Mouse (Mus musculus) frontal cortex, postnatal 14 days (tissue): ENCODE data around the gene Cul9.
"Not testable (repeated sequence)": the region's sequence is repeated elsewhere in the genome, so short reads cannot be mapped to it uniquely, and the experiment has no call there.

Source experiments
- DNase-seq, 2 experiments: peaks; one replicate each; pipeline ENCODE4 v3.0.0; 2022; ENCODE audit warnings: low spot score in 2 of 2

The Cul9 gene

DNA sequence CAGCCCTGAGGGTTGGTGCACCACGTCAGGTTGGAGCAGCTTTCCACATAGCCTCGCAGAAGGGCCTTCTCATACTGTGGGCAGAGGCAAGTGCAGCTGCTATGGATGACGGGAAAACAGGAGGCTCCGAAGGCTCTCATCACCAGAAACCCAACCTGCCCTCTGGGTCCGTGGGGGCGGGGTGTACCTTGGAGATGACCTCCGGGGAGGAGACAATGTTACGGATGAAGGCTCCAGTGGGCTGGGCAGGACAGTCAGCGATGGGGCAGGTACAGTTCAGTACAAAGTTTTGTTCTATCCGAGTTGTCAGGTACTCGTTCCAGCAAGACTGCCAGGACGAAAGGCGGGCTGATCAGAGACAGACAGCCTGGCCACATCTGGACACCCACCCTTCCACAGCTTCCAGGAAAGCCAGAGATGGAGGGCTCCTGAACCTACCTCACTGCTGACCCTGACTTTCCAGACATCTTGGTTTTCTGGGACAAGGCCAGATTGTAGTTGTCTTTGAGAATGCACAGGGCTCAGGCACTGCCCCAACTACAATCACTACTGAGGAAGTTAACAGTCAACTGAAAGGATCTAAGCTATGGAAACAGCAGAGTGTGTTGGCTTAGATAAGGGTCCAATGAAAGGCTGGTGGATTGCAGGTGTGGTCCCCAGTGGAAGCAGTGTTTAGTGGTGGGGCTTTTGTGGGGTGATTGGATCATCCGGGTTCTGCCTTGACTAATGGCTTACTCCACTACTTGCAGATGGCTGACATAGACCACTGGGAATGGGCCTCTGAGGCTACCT, 42.1 kb downstream of the Cul9 start:
- no peak for DNase-seq

DNA sequence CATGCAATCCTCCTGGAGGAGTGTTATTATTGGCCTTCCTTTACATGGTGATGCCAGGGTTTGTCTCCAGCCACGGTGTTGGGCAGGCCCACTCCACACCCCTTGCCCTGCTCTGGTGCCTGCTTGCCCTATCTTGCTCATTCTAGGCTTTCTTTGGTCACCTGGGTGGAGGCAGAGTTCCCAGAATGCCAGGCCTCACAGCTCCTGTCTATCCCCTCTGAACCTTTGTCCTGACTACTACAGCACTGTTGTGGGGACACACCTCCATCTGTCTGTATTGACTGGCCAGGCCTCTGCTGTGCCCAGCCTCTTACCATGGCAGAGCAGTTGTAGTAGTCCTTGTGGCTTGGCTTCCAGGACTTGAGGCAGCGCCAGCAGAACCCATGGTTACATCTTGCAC, 43.4 kb downstream of the Cul9 start:
- DNase-seq: no peak

DNA sequence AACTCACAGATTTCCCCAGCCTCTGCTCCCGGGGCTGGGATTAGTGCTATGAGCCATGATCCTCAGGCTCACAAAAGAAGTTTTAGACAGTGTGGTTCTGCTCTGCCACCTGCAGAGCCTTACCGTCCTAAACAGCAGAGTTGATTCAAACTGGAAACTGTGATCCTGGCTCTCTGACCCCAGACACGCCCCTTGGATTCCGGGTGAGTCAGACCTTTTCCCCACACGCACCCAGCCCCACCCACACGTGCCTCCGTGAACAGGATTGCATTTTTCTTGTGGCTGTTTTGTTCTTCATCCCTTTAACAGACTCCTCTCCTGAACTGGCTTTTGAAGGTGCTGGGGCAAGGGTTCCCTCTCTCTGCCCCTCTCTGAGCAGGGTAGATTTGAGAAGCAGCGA, 48.2 kb downstream of the Cul9 start:
- no peak for DNase-seq

DNA sequence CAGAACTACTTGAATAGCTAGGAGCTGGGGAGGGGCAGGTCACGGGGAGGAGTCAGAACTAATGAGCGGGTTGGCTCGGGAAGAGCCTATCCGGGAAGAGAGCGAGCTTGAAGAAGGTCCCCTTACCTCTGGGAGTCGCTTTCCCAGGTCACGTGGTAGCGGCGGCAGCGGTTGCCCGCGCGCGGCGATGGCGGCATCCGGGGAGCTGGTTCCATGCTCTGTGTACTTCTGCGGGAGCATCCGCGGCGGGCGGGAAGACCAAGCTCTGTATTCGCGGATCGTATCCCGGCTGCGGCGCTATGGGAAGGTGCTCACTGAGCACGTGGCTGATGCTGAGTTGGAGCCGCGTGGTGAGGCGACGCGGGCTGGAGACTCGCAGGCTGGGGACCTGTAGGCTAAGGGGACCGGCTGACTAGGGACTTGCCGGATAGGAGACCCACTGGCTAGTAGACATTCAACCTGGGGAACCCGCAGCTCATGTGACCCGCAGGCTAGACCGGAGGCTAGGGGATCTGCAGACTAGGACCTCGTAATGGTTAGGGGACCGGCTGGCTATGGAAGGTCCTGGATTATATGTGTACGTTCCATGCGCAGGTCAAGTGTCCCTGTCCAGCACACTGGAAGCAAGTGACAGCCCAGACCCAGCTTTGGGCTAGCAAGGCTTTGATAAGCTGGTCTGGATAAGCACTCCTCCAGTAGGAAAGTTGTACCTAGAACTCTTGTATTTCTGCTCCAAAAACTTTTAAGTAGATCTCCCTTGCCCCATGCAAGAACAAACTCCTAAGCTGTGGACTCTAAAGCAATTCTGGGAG, 49.4 kb downstream of the Cul9 start, which contains the start of gene Dnph1:
Gene Dnph1, plus strand, starts transcription at position 89 of the 812 bp plus-strand sequence.
- peak; percentile 72 to 75 for DNase-seq

DNA sequence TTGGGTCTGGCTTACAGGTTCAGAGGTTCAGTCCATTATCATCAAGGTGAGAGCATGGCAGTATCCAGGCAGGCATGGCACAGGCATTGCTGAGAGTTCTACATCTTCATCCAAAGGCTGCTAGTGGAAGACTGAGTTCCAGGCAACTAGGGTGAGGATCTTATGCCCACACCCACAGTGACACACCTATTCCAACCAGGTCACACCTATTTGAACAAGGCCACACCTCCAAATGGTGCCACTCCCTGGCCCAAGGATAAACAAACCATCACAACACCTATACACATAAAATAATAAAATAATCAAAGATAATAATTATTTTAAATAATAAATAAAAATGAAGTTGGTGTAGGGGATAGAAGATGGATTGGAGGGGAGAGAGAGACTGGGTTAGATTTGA, 50.1 kb downstream of the Cul9 start:
- not testable (repeated sequence) for DNase-seq

DNA sequence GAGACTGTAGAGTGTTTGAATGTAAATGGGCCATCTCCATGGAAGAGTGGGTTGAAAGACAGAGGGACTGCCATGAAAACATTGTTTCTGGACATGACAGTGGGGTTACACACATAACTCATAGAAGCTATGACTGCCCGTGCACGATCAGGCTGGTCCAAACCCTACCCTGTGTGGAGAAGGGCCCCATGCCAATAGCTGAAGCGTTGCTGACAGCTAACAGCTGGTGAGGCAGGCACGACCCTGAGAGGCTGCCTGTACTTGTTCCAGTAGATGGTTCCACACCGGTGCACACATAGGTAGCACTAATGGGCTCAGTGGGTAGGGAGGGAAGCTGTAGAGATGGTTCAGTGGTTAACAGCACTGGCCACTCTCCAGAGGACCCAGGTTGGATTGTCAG, 50.7 kb downstream of the Cul9 start:
- DNase-seq: no peak

DNA sequence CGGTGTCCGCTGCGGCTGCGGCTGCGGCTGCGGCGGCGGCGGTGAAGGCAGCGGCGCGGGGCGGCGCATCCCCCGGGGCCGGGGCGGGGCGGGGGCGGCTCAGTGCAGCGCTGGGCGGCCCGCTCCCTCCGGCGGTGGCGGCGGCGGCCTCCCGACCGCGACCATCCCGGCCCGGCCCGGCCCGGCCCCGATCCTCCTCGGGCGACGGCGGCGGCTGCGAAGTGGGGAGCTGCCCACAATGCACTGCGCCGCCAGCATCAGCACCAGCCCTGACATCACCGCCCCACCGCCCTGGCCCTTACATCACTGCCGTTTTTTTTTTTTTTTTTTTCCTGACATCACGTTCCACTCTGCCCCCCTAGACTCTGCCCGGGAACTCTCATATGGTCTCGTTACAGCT, 58.8 kb downstream of the Cul9 start, which contains the start of gene Ttbk1:
Gene Ttbk1, minus strand, starts transcription at position 245 of the 400 bp plus-strand sequence.
- peak in 1 of 2 experiments; percentile 40 for DNase-seq

DNA sequence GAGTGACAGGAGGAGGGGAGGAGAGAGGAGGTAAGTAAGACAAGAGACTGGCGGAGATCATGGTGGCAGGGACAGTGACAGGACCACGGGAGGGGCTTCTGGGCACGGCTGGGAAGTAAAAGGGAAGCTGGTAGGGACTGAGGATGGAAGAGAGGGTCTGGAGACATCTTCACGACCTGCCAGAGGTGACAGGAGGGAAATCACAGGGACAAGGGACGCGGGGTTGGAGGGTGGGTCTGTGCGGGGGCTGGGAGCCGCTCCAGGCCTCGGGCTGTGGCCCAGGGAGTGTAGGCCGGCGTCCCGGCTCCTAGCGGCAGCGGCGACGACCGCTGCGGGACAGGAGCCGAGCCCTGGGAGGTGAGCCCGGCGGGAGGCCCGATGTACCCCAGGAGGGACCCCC, 59.2 kb downstream of the Cul9 start:
- no peak for DNase-seq

DNA sequence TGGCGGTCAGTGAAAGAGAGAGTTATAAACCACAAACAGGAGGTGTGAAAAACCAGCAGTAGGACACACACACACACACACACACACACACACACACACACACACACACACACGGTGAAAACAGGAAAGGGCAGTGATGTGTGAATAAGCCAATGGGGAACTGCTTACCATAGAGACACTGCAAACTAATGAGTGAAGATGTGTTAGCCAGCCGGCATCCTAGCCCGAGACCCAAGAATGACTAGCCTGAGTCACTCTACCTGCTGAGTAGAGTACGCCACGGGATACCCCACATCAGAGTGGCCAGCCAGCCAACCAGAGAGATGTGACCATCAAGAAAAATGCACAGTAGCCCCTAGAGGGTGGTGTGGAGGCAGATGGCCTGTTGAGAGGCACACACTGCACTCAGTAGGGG, 61.7 kb downstream of the Cul9 start:
- no peak for DNase-seq

DNA sequence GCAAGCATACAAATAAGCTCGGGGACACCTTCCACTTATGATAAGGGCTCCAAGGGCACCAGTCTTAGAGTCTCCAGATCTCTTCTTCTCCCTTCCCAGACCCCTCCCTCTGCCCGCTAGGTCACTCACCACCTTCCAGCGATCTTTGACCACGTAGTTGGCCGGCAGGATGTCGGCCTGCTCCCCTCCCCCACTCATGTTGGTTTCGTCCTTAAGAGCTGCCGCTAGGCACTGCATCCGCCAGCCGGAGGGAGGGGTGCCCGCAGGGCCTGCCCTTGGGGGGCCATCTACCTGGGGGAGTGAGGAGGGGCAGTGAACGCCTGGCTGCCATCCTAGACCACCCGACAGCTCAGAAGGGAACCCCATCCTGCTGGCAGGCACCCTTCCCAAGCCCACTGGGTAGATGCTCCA, 62.2 kb downstream of the Cul9 start:
- DNase-seq: peak in 1 of 2 experiments; percentile 46

DNA sequence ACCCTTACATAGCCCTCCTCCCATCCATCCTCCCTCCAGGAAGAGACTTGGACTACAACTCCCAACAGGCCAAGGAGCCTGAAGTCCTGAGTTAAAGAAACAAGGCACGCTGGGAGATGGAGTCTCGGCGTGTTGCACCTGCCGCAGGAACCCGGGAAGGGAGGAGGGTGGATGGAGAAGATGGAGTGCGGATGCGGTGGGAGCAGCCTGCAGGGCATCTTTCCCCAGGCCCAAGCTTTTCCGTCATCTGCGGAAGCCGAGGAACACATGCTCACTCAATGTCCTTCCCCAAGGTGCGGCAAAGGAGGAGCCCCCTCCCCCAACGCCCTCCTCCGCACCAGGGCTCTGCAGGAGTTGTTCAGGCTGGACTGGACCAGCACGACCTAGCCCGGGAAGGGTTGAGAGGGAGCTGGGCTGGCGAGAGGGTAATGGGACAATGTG, 62.6 kb downstream of the Cul9 start:
- DNase-seq: peak; percentile 40 to 53

DNA sequence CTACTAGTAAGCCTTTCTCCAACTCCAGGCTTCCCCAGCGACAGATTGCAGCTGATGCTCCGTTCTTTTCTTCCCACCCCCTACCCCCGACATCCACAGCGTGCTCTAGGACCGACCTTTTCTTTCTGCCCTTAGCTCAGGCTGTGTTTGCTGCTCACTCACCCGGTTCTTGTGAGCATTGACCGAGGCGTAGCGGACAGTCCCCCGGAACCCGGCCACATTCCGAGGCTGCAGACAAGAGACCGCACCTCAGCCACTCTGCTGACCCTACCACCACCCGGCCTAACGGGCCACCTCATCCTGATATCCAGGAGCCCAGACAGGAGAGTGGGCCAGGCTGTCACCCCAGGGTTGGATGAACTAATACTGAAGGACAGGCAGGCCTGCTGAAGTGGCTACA, 68.9 kb downstream of the Cul9 start:
- no peak for DNase-seq

DNA sequence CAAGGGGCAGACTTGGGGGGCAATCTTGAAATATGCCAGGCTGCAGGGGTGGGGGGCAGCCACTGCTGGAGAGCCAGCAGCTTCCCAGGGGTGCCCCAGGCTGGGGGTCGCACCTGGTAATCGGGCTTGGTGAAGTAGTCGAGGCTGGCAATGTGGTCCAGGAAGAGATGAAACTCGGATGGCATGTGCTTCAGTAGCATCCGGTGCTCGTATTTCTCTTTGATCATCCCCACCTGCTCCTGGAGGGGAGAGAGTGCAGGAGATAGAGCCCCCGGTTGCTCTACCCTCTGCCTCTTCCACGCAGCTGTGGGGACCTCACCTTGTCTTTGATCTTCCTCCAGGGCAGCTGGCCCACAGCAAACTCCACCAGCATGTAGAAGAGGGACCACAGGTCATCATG, 69.6 kb downstream of the Cul9 start:
- DNase-seq: no peak

DNA sequence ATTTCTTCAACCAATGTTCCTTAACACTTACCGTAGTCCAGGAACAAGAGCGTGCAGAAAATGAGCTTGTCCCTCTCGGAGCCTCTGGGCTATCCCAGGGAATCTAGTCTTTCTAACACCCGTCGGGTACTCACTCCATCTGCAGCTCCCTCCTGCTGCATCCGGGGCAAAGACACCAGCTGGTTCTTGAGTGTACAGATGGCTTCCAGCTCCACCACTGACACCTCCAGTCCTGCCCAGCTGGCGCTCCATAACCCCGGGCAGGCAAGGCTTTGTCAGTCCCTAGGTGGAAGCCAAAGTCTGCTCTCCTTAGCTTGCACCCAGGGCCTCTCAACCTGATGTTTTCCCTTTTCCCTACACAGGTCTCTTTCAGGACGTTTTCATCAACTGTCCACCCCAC, 78.4 kb downstream of the Cul9 start:
- no peak for DNase-seq

DNA sequence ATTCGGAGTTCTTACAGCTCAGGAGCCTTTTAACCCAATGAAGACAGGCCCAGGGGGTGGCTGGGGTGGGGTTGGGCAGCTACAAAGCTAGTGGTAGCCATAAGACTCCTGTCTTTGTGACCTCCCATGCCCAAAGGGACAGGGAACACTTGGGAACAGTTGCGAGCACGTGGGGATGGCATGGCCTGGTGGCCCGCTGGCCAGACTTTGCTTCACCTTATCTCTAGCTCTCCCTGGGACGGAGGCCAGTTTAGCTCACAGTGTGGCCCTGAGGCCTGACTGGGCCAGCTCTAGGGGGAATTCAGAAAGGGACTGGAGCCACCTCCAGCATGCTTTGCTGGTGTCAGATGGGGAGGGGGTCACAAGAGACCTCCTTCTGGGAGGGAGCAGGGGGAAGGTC, 84.0 kb downstream of the Cul9 start:
- no peak for DNase-seq

DNA sequence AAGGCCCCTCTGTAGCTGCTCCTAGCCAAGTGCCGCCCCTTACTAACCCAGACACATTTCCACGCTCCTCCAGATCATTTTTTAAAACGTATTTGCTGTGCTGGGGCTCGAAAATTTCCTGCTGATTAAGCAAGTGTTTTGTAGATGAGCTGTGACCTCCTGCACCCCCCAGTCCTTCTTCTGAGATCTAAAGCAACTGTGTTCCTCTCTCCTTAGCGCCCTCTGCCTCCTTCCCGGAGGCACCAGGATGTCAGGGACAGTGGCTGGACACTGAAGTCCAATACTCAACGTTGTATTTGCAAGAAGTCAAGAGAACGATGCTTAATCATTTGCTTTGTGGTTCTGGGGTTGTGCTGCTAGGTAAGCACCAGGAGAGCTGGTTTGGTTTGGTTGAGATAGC, 84.8 kb downstream of the Cul9 start:
- no peak for DNase-seq

DNA sequence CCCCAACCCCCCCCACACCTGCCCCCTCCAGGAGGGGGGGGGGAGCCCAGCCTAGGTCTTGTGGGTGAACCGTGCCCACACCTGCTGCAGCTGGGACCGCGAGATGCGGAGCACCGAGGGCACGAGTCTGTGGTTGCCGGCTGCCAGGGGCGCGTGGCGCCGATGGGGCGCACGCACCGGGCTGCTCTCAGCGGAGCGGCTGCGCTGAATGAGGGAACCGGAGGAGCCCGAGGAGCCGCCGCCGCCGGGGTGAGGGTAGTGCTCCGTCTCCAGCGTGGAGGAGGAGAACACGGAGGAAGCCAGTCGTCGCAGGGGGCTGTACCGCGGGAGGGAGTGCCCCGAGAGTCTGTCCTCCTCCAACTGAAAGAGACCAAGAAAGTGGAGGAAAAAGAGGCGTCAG, 85.5 kb downstream of the Cul9 start:
- DNase-seq: no peak

DNA sequence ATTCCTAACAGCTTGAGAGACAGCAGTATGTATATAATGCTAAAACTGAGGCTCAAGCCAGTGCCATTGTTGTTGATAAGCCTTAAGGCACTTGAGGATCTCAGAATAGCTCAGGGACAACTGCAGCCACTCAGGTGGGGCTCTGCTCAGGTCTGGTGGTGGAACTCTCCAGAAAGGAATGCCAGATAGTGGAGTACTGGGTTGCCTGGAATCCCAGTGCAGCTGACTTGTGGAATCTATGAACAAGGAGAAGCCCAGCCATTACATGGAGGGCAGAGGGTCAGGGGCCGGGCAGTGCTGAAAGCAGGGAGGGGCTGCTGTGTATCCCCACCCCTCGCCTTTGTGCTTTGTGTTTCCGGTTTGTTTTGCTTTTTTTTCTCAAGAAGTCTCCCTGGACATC, 87.7 kb downstream of the Cul9 start:
- no peak for DNase-seq

DNA sequence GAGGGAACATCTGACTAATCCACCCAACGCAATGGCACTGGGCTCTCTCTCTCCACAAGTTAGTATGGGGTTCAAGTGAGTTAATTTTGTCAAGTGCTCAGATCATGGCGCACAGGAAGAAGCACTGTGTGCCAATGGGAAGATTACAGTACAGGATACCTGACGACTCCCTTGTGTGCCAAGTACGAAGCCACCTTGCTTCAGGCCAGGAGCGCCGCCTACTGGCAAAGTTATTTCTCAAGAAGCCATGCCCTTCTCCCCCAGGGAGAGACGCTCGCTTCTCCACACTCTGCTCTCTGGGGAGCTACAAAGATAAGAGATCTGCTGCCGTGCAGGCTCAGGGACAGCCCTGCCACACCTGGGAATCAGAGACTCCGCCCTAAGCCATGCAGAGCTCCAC, 88.4 kb downstream of the Cul9 start:
- DNase-seq: no peak

DNA sequence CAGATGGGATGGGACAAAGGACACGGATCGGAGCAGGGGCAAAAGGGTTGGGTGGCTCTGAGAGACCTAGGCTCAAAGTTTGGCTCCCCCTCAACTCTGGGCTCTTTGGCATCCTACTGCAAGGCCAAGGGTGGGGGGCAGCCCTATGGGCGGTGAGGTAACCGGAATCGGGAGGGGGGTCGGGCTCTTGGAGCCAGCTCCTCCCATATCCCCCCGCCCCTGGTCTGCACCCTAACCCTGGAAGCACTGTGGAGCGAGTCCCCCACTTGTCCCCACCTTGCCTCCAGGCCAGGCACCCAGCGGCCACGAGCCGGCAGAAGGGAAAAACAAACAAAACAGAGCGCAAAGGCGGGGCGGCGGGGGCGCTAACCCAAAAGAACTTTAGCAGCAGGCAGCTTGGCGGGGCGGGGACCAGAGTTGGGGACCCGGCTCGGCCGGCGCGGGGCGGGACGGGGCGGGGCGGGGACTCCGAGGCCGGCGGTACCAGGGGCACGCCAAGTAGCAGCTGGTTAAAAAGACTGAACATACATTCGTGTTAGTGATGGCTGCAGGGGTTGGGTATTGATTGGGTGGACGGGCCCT, 91.0 kb downstream of the Cul9 start:
- DNase-seq: no peak

DNA sequence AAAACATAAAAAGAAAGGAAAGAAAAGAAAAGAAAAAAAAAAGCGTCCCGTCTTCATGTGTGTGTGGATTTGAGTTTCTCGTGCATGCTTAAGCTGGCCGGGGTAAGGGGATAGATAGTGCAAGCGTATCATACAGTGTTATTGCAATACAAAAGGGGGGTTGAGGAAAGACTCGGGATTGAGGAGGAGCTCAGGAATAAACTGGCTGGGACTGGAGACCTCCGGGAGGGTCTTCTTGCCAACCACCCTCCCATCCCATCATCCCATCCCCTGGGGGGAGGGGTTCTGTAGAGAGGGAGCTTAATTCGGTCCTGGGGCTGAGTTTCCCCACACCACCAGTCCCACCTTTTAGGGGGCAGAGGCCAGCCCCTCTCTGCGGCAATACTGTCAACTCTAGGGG, 91.6 kb downstream of the Cul9 start:
- DNase-seq: no peak

DNA sequence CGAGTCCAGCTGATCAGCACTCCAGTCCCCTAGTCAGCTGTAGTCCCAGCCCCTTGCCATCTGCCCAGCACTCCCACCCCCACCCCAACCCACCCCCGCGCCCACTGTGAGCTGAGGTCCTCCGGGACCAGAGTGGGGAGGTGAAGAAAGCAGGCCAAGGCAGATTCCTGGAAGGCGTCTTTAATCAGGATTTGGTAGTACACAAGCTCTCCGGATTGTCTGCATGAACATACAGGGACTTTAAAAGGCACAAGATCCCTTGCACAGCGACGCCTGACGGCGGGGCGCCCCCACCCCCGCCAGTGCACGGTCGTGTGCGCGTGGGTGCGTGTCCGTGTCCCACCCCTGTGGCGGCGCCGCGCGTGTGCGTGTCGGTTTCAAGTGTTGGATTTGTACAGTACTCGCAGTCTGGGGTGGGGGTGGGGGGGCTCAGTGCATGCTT, 92.2 kb downstream of the Cul9 start:
- no peak for DNase-seq
